Mouse (Mus musculus): ENCODE data around the gene Kdm6b.

Kdm6b gene

GRCm38 (mm10) chr11:69364910-69365309 is 48.6 kb downstream of the Kdm6b start:
- DNase-seq: peak; percentile 20

GRCm38 (mm10) chr11:69364376-69364775 is 49.1 kb downstream of the Kdm6b start:
- DNase-seq: no peak

DNA sequence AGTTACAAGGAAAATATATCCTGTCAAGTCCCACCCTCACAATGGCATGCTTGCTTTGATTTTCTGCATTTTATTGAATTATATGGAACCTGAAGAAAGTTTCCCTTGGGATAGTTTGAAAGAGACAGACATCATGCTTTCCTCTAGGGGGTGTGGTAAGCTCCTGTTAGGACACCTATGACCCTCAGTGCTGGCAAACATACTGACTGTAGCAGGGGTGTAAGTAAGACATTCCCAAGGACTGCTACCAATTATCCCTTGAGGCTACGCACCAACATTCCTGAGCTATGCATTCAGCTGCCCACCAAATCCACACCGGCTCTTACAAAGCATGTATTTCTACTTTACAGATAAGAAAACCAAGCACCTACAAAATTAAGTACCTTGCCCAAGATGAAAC is 51.0 kb downstream of the Kdm6b start:
- DNase-seq: no peak

DNA sequence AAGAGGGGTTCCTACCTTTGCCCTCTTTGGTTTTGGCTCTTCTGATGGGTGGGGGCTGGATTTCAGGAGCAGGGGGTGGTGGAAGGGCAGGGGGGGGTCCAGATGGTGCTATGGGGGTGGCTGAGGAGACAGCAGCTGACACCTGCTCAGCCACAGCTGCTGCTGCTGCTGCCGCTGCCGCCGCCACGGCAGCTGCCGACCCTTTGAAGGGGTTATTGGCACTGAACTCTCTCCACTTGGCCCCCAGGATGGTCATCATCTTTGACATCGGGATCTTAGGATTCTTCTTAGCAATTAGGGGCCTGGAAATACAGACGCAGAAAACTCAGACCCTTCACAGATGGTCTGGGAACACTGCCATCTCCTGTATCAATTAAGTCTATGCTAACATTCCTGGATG is 51.5 kb downstream of the Kdm6b start:
- DNase-seq: no peak

GRCm38 (mm10) chr11:69357690-69358089 is 55.8 kb downstream of the Kdm6b start:
- no peak for DNase-seq

- DNase-seq: no peak
Observed at GRCm38 (mm10) chr11:69356544-69356943, 56.9 kb downstream of the Kdm6b start.
